Mouse (Mus musculus) midbrain, postnatal 0 days (tissue): ENCODE results near the gene Hoxc6. TPM values are rescaled to one million over a fixed set of nuclear protein-coding genes. Genes with fewer than 3 reads are reported as not detected.

Experiments
- ATAC-seq: fragments of 200-750 bp; cut with Nextera tagmentation; 2 replicates; pipeline ENCODE4 v1.8.0; 2017; ENCODE audit warnings: moderate number of reproducible peaks, mild to moderate bottlenecking, moderate TSS enrichment, moderate library complexity; ENCODE audit not compliant: low FRiP score
- DNase-seq: peaks from one replicate; pipeline ENCODE4 v3.0.0-alpha.2; 2015; ENCODE audit warnings: low spot score
- H3K27ac ChIP-seq: fragments of 300-500 bp; sonication (generic); 2 replicates; pipeline ENCODE4 v1.5.1; 2014; ENCODE audit warnings: low read depth, mild to moderate bottlenecking, low read length, mixed read lengths
- H3K27me3 ChIP-seq: fragments of 300-500 bp; sonication (generic); 2 replicates; pipeline ENCODE4 v1.6.1; 2014; ENCODE audit warnings: low read length, control low read depth, mixed read lengths; ENCODE audit not compliant: insufficient read depth
- H3K36me3 ChIP-seq: fragments of 300-500 bp; sonication (generic); 2 replicates; pipeline ENCODE4 v1.6.1; 2014; ENCODE audit warnings: low read length, control low read depth, mixed read lengths; ENCODE audit not compliant: insufficient read depth
- H3K4me1 ChIP-seq: fragments of 300-500 bp; sonication (generic); 2 replicates; pipeline ENCODE4 v1.6.1; 2014; ENCODE audit warnings: mild to moderate bottlenecking, control low read depth, antibody characterized with exemption, low read length, mixed read lengths; ENCODE audit not compliant: insufficient read depth
- H3K4me2 ChIP-seq: fragments of 300-500 bp; sonication (generic); 2 replicates; pipeline ENCODE4 v1.6.1; 2014; ENCODE audit warnings: low read depth, mild to moderate bottlenecking, low read length, mixed read lengths; ENCODE audit not compliant: poor library complexity, severe bottlenecking
- H3K4me3 ChIP-seq: fragments of 300-500 bp; sonication (generic); 2 replicates; pipeline ENCODE4 v1.5.1; 2014; ENCODE audit warnings: low read depth, mild to moderate bottlenecking, low read length, moderate library complexity
- H3K9ac ChIP-seq: fragments of 300-500 bp; sonication (generic); replicated peaks from 2 replicates; pipeline ENCODE4 v1.6.1; 2014; ENCODE audit warnings: mild to moderate bottlenecking, low read length, moderate library complexity, mixed read lengths; ENCODE audit not compliant: poor library complexity, severe bottlenecking
- H3K9me3 ChIP-seq: fragments of 300-500 bp; sonication (generic); 2 replicates; pipeline ENCODE4 v1.6.1; 2016; ENCODE audit warnings: low read length, control low read depth
- CTCF ChIP-seq: IDR thresholded peaks from 2 replicates; pipeline ENCODE4 v1.5.1; 2016; ENCODE audit warnings: antibody characterized with exemption, mild to moderate bottlenecking
- WGBS: fragments of 180-500 bp; shearing (Covaris S2); extraction: QIAGEN DNeasy Blood & Tissue Kit; methylation state at CpG from one replicate; pipeline ENCODE4 v1.1.7; 2014; 5-methylcytosine and 5-hydroxymethylcytosine counted together
- polyA plus RNA-seq: library from polyadenylated mRNA; unstranded; fragments of >200 nt; fragmentation: Nextera tagmentation; extraction: Ambion mirVana; gene quantifications from 2 replicates; pipeline ENCODE4 v1.2.1, GENCODE M21; 2015
- total RNA-seq: library from RNA; depleted of rRNA; stranded (reverse); fragments of >200 nt; gene quantifications from 2 replicates; pipeline ENCODE4 v1.2.3, GENCODE M21; 2014

Hoxc6 gene
- total and polyA plus RNA-seq, 2 experiments from 2014 or later, result not detected

DNA sequence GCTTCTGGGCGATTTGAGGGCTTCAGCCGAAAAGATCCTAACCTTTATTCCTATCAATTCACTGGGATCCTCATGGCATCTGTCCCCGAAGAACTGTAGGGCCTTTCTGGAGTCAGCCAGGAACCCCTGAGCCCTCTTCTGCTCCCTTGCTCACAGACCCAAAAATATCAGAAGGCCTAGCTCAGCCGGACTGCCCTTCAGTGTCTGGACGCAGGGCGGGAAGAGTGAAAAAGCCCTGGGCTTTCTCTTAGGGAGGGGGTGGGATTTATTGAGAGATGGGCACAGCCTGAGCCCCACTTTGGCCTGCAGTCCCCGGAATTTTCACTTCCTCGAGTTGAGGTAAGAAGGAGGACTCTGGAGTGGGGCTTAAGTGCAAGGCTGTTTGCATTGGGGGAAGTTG is 34.8 kb upstream of the Hoxc6 start:
- H3K4me1 ChIP-seq, result no peaks in the 10 kb centered on the region
- DNase-seq (no peak), ATAC-seq (no peak)
- no peak overlapping the region for H3K9ac ChIP-seq
- no peak overlapping the region for H3K4me3 ChIP-seq
- no peak for TF ChIP-seq CTCF
- H3K9me3 ChIP-seq, result no peaks in the 10 kb centered on the region; the same call in 1 of the 2 replicates
- no peaks in the 10 kb centered on the region for H3K36me3 ChIP-seq
- no peak overlapping the region for H3K27ac ChIP-seq
- peaks cover 91% of the 10 kb centered on the region for H3K27me3 ChIP-seq
- H3K4me2 ChIP-seq, result no peak overlapping the region
- WGBS, result 3% methylated on average over 8 of the region's 8 CpGs

DNA sequence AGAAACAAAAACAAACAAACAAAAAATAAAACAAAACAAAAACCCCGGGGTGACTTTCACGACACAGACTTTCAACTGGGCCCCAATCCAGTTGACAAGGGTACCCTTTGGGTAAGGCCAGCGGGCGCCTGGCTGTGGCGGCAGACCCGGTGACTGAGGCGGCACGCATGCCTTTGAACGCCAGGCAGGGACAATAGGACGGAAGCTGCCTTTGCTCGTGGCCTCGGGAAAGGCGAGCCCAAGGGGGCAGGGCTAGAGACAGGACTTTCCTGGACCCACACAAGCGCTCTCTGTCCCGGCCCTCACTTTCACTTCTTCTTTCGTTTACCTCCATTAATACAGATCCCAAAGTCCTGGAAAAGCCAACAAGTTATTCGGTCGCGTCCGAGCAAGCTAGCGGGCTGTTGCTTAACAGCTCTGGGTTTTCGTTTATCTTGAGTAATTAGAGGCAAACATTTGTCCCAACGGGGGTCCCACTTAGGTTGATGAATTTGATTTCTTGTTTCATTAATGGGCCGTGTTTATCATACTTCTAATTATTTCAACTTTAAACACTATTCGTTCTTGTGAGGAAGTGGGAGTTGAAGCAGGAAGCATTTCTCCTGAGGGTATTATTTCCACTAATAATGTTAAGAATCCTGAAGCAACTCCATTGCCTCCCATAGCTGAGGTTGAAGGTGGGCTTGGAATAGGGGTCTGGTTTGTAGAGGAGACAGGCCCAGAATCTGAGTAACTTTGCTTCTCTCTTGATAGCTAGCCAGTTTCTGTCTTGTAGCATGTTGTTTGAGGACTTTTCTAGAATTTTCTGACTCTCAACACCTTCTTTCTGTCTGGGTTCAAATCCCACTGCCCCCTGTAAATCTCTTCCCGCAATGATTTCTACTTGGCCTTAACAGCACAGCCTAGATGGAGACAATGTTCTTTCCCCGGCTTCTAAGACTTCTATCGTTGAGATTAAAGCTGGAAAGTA is 34.1 kb upstream of the Hoxc6 start:
- TF ChIP-seq CTCF, result no peak
- H3K9ac ChIP-seq, result no peak overlapping the region
- DNase-seq, result no peak

DNA sequence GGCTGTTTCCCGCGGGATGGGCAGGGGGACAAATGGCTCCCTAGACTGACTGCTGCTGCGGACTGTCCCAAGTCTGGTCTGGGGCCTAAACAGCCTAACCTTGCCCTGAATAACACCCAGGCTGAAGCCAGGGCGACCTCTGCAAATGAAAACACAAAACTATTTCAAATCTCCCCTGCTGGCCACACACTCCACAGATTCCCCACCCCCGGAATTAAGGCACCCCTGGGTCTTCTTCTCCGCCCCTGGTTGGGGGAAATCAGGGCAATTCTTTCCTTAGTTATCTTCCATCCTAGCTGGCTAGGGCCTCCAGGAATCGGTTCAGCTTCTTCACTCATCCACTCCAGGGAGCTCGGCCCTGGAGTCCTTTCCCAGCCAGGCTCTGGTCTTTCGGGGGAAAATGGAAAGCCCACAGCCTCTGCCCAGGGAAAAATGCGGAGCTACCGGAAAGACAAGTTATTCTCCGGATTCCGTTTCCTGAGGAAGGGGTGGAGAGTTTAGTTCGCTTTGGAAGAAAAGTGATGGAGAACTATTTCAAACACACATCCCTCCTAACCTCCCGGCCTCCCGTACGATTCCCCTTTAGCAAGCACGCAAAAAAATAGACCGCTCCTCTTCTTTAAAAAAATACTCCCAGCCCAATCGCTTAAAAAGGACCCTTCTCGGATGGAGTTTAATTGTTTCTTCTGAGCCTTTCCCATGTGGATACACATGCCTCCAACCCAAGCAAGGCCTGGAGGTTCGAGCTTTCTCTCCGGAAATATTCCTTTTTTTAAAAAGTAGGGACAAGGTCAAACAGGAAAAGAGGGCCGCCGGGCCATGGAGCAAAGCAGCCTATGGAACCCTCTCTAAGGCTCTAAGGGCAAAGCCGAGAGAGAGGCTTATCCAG is 32.8 kb upstream of the Hoxc6 start:
- no peaks in the 10 kb centered on the region; the same call in 1 of the 2 replicates for H3K9me3 ChIP-seq
- no peak for ATAC-seq
- no peak for DNase-seq
- no peak overlapping the region for H3K9ac ChIP-seq
- H3K27me3 ChIP-seq, result peaks cover 92% of the 10 kb centered on the region
- no peaks in the 10 kb centered on the region for H3K36me3 ChIP-seq
- WGBS, result 6% methylated on average over 26 of the region's 26 CpGs
- no peak overlapping the region for H3K27ac ChIP-seq
- no peak overlapping the region for H3K4me2 ChIP-seq
- TF ChIP-seq CTCF, result no peak
- no peaks in the 10 kb centered on the region for H3K4me1 ChIP-seq
- no peak overlapping the region for H3K4me3 ChIP-seq

More for the DNA sequence above, 34.1 kb upstream of the Hoxc6 start:
- Histone ChIP-seq H3K9me3 (no peaks in the 10 kb centered on the region; the same call in 1 of the 2 replicates), H3K4me2 (no peak overlapping the region), H3K36me3 (no peaks in the 10 kb centered on the region), H3K27ac (no peak overlapping the region), H3K27me3 (peaks cover 90% of the 10 kb centered on the region), H3K4me1 (no peaks in the 10 kb centered on the region), H3K4me3 (no peak overlapping the region)
- ATAC-seq, result no peak
- WGBS, result 2% methylated on average over 28 of the region's 28 CpGs

DNA sequence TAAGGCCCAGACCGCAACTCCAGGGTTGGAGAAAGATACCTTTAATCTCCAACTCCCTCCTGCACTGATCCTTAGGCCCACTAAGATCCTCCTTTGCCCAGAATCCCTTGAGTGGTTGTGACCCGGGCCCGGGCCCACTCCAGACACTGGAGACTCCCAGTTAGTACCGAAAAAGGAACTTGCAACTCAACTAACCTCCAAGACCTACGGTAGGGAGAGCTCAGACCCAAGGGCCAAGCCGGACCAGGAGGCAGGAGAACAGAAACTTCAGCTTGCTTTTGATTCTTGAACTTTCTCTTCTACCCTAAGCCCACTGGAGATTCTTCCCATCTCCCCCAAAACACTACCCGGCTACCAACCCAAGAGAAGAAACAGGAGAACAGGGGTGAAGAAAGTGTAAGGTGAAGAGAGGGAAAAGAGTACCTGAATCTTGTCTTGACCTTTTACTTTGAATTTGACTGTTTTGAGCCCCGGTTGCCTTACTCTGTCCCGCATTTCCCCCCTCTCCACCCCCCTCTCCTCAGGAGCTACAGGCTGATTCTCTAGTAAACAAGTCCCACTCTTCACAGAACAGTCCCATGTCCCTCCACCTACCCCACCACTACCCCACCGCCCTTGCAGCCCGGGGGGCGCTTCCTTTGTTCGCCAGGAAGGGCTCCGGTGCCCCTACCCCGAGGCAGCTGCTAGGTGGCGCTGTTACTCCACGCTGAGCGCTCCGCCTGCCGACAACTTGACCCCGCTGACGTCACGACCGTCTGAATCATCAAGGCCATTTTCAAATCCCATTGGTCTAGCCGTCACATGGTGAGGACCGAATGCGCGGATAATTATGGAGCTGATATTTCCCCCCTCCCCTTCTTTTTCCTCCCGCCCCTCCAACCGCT is 31.9 kb upstream of the Hoxc6 start:
- DNase-seq (peak; percentile 62), ATAC-seq (no peak)
- 3% methylated on average over 30 of the region's 30 CpGs for WGBS
- TF ChIP-seq CTCF, result peak; percentile 61
- no peaks in the 10 kb centered on the region for H3K4me1 ChIP-seq
- no peak overlapping the region for H3K9ac ChIP-seq
- peaks cover 92% of the 10 kb centered on the region for H3K27me3 ChIP-seq
- H3K27ac ChIP-seq, result no peak overlapping the region
- H3K9me3 ChIP-seq, result no peaks in the 10 kb centered on the region; the same call in 1 of the 2 replicates
- H3K4me3 ChIP-seq, result no peak overlapping the region
- no peaks in the 10 kb centered on the region for H3K36me3 ChIP-seq
- H3K4me2 ChIP-seq, result no peak overlapping the region

GRCm38 (mm10) chr15:102966776-102967311 is 31.2 kb upstream of the Hoxc6 start, which contains the start of gene Hoxc10:
TSS of gene Hoxc10 (plus strand) at chr15:102966796.
- no peak within 1 kb of the TSS for H3K9ac ChIP-seq
- no peak for TF ChIP-seq CTCF
- H3K4me3 ChIP-seq, result no peak within 1 kb of the TSS
- H3K4me1 ChIP-seq, result no peaks in the 10 kb centered on the region
- H3K9me3 ChIP-seq, result no peaks in the 10 kb centered on the region; the same call in 1 of the 2 replicates
- H3K27ac ChIP-seq, result no peak within 1 kb of the TSS
- no peak for ATAC-seq
- DNase-seq, result no peak
- H3K36me3 ChIP-seq, result no peaks in the 10 kb centered on the region
- H3K27me3 ChIP-seq, result peaks cover 93% of the 10 kb centered on the region
- H3K4me2 ChIP-seq, result no peak within 1 kb of the TSS
- 3% methylated on average over 27 of the region's 27 CpGs for WGBS
